Mouse (Mus musculus): ENCODE data around the gene St8sia6. TPM values are rescaled to one million over a fixed set of nuclear protein-coding genes. Genes with fewer than 3 reads are reported as not detected.
A peak's percentile ranks its signal among the peaks of the same experiment; 100 is the strongest.

St8sia6 gene
- total RNA-seq, 4 experiments from 2014 or later, result 5.1 to 7.1 (median 5.7) TPM

GRCm38 (mm10) chr2:13767532-13768411 lies 26.1 kb downstream of the St8sia6 start:
- no peak for DNase-seq (ENCODE audit: low spot score in 2 of 2)

- no peak for DNase-seq (ENCODE audit: low spot score in 2 of 2)
Observed at GRCm38 (mm10) chr2:13760366-13760765, 33.5 kb downstream of the St8sia6 start.

GRCm38 (mm10) chr2:13757412-13757811 lies 36.5 kb downstream of the St8sia6 start:
- no peak for DNase-seq (ENCODE audit: low spot score in 2 of 2)

GRCm38 (mm10) chr2:13755733-13756132 lies 38.1 kb downstream of the St8sia6 start:
- DNase-seq (ENCODE audit: low spot score in 2 of 2), result no peak

- DNase-seq (ENCODE audit: low spot score in 2 of 2), result no peak
Observed at GRCm38 (mm10) chr2:13751691-13752090, 42.2 kb downstream of the St8sia6 start.

- DNase-seq (ENCODE audit: low spot score in 2 of 2), result no peak
Observed at GRCm38 (mm10) chr2:13750777-13751176, 43.1 kb downstream of the St8sia6 start.

- DNase-seq (ENCODE audit: low spot score in 2 of 2), result no peak
Observed at GRCm38 (mm10) chr2:13750089-13750488, 43.8 kb downstream of the St8sia6 start.

- no peak for DNase-seq (ENCODE audit: low spot score in 2 of 2)
Observed at GRCm38 (mm10) chr2:13749176-13749575, 44.7 kb downstream of the St8sia6 start.

GRCm38 (mm10) chr2:13747576-13747975 lies 46.3 kb downstream of the St8sia6 start:
- DNase-seq (ENCODE audit: low spot score in 2 of 2), result no peak

- DNase-seq (ENCODE audit: low spot score in 2 of 2), result no peak
Observed at GRCm38 (mm10) chr2:13746023-13746422, 47.8 kb downstream of the St8sia6 start.

- DNase-seq (ENCODE audit: low spot score in 2 of 2), result no peak
Observed at GRCm38 (mm10) chr2:13738704-13739103, 55.2 kb downstream of the St8sia6 start.

GRCm38 (mm10) chr2:13727901-13728300 lies 66.0 kb downstream of the St8sia6 start:
- no peak for DNase-seq (ENCODE audit: low spot score in 2 of 2)

- DNase-seq (ENCODE audit: low spot score in 2 of 2), result no peak
Observed at GRCm38 (mm10) chr2:13725592-13725991, 68.3 kb downstream of the St8sia6 start.

- DNase-seq (ENCODE audit: low spot score in 2 of 2), result no peak
Observed at GRCm38 (mm10) chr2:13722241-13722640, 71.6 kb downstream of the St8sia6 start.

GRCm38 (mm10) chr2:13718628-13719185 lies 75.2 kb downstream of the St8sia6 start:
- DNase-seq (ENCODE audit: low spot score in 2 of 2), result no peak

GRCm38 (mm10) chr2:13708785-13709184 lies 85.1 kb downstream of the St8sia6 start:
- DNase-seq (ENCODE audit: low spot score in 2 of 2), result no peak

- DNase-seq (ENCODE audit: low spot score in 2 of 2), result no peak
Observed at GRCm38 (mm10) chr2:13697514-13697913, 96.3 kb downstream of the St8sia6 start.

- no peak for DNase-seq (ENCODE audit: low spot score in 2 of 2)
Observed at GRCm38 (mm10) chr2:13694417-13694816, 99.4 kb downstream of the St8sia6 start.

- no peak for DNase-seq (ENCODE audit: low spot score in 2 of 2)
Observed at GRCm38 (mm10) chr2:13684380-13684779, 109.5 kb downstream of the St8sia6 start.

- DNase-seq (ENCODE audit: low spot score in 2 of 2), result no peak
Observed at GRCm38 (mm10) chr2:13683205-13683570, 110.7 kb downstream of the St8sia6 start.

GRCm38 (mm10) chr2:13682488-13683204 lies 111.2 kb downstream of the St8sia6 start:
- peak; percentile 11 to 37 for DNase-seq (ENCODE audit: low spot score in 2 of 2)

- DNase-seq (ENCODE audit: low spot score in 2 of 2), result no peak
Observed at GRCm38 (mm10) chr2:13672946-13673345, 120.9 kb downstream of the St8sia6 start.
